Mouse (Mus musculus): ENCODE measurements around the gene Scamp4. TPM values are rescaled to one million over a fixed set of nuclear protein-coding genes. Genes with fewer than 3 reads are reported as not detected.

Gene Scamp4
- polyA plus RNA-seq, 1 experiment from 2014 or later: 86.1 TPM

DNA sequence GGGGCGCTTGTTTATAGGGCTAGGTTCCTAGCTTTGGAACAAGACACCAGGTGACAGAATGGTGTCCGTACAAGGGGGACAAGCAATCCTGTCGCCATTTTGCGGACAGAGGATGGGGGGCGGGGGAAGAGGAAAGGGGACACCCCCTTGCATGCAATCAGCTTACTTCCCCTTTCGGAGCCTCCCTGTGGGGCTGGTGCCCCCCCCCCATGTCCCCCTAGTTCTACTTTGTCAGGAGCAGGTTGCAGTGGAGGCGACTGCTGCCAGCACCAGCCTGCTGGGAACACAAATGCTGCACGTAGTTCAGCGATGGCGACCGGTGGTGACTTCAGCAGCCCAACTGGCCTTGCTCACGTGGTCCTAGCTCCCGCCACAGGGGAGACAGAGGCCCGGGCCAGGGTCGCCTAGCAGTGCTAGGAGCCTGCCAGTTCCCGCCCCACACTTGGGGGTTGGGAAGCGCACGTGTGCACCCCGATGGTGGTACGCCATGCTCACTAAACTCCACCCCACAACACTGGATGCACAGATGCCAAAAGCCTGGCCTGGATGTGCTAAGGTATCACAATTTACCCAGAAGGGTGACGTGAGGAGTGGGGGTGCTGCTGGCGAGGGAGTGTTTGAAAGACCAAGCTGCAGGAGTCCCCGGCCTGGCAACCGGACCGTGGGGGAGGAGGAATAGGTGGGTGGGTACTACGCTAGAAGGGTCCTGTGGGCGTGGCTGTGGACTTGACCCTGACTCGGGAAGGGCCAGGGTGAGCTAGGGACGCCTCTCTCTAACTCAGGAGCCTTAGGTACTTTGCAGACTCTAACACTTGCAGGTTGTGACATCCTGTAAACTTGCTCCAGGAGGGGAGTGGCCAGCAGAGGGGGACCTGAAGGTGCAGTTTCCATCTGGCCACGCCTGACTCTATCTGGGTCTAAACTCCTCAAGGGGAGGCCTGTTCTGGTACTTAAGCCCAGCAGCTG is 31.5 kb upstream of the Scamp4 start:
- H3K4me3 ChIP-seq (replicated peaks): peak overlapping the region; percentile 19
- peak overlapping the region; percentile 59; the same call in 1 of the 2 replicates for H3K27ac ChIP-seq
- peaks cover 64% of the 10 kb centered on the region for H3K4me1 ChIP-seq
- WGBS: 21% methylated on average over 30 of the region's 30 CpGs
- ATAC-seq (ENCODE audit: insufficient read depth, low FRiP score, low read depth): peak; percentile 24
- no peaks in the 10 kb centered on the region for H3K27me3 ChIP-seq (replicated peaks)
- H3K9ac ChIP-seq: peak overlapping the region; percentile 7; the same call in 1 of the 2 replicates
- no peaks in the 10 kb centered on the region for H3K9me3 ChIP-seq
- peak overlapping the region; percentile 49 for H3K4me2 ChIP-seq
- H3K36me3 ChIP-seq: peaks cover 15% of the 10 kb centered on the region

DNA sequence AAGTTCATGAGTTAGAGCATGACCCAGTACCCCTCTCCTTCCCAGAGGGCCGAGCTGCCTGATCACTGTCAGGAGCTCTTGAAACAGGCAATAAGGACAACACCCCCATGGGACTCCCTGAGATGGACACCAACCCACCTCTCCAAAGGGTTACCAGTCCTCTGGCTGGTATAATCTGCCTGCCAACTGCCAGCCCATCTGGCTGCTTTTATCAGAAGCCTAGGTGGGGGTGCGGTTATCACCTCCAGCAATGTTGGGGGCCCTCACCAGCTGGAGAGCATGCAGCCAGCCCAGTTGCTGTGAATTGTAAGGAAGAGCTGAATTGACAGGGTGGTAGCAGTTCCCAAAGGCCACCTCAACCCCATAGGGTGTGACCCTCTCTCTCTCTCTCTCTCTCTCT is 30.2 kb upstream of the Scamp4 start:
- ATAC-seq (ENCODE audit: insufficient read depth, low FRiP score, low read depth): no peak
- Histone ChIP-seq H3K27me3 (replicated peaks) (no peaks in the 10 kb centered on the region), H3K4me2 (no peak overlapping the region), H3K36me3 (peaks cover 14% of the 10 kb centered on the region), H3K9ac (no peak overlapping the region), H3K4me1 (peaks cover 59% of the 10 kb centered on the region), H3K27ac (no peak overlapping the region), H3K4me3 (replicated peaks) (no peak overlapping the region), H3K9me3 (no peaks in the 10 kb centered on the region)
- WGBS: 78% methylated on average over 2 of the region's 2 CpGs

- Histone ChIP-seq H3K9me3 (no peaks in the 10 kb centered on the region), H3K27ac (no peak overlapping the region), H3K4me1 (peaks cover 64% of the 10 kb centered on the region), H3K9ac (no peak overlapping the region), H3K36me3 (no peaks in the 10 kb centered on the region), H3K4me2 (no peak overlapping the region), H3K27me3 (replicated peaks) (no peaks in the 10 kb centered on the region), H3K4me3 (replicated peaks) (no peak overlapping the region)
- no peak for ATAC-seq (ENCODE audit: insufficient read depth, low FRiP score, low read depth)
- 51% methylated on average over 9 of the region's 9 CpGs for WGBS
These were observed 28.7 kb upstream of the Scamp4 start for GRCm38 (mm10) chr10:80573944-80574343.

DNA sequence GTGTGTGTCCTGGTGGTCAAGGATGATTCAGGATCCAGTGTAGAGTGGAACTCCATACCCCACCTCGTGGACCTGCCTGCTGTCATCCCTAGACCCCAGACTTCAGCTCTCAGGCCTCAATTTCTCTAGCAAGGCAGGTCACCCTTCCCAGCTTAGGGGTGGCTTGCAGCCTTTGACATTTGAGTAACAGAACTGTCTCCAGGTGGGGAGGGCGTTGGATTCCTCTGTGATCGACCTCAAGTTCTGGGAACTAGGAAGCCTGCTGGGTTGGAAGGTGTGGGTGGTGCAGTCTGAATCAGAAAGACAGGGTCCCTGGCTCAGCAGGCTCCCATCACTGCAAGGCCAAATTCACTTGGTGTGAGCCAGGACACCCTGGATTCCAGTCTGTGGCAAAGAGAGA is 27.8 kb upstream of the Scamp4 start:
- H3K9me3 ChIP-seq: no peaks in the 10 kb centered on the region
- no peaks in the 10 kb centered on the region for H3K36me3 ChIP-seq
- H3K9ac ChIP-seq: no peak overlapping the region
- no peaks in the 10 kb centered on the region for H3K27me3 ChIP-seq (replicated peaks)
- peaks cover 58% of the 10 kb centered on the region for H3K4me1 ChIP-seq
- no peak for ATAC-seq (ENCODE audit: insufficient read depth, low FRiP score, low read depth)
- no peak overlapping the region; the same call in 1 of the 2 replicates for H3K4me2 ChIP-seq
- peak overlapping the region; percentile 86; the same call in 1 of the 2 replicates for H3K4me3 ChIP-seq (replicated peaks)
- H3K27ac ChIP-seq: no peak overlapping the region
- WGBS: 67% methylated on average over 3 of the region's 3 CpGs

GRCm38 (mm10) chr10:80575925-80576324 is 26.7 kb upstream of the Scamp4 start:
- WGBS: 10% methylated on average over 17 of the region's 17 CpGs

GRCm38 (mm10) chr10:80576351-80577194 is 26.1 kb upstream of the Scamp4 start:
- Histone ChIP-seq H3K36me3 (0 out of 2 replicates have a peak, but pooled peaks cover 2% of the 10 kb centered on the region), H3K4me3 (replicated peaks) (peak overlapping the region; percentile 86), H3K4me2 (peak overlapping the region; percentile 89), H3K27ac (peak overlapping the region; percentile 95), H3K9ac (peak overlapping the region; percentile 62), H3K4me1 (peaks cover 41% of the 10 kb centered on the region), H3K27me3 (replicated peaks) (no peaks in the 10 kb centered on the region), H3K9me3 (no peaks in the 10 kb centered on the region)
- under 1% methylated on average over 84 of the region's 96 CpGs for WGBS
- no peak; the same call in 1 of the 2 replicates for ATAC-seq (ENCODE audit: insufficient read depth, low FRiP score, low read depth)

More at GRCm38 (mm10) chr10:80575925-80576324, 26.7 kb upstream of the Scamp4 start:
- no peak overlapping the region for H3K27ac ChIP-seq
- H3K4me1 ChIP-seq: peaks cover 48% of the 10 kb centered on the region
- peak overlapping the region; percentile 62 for H3K9ac ChIP-seq
- H3K27me3 ChIP-seq (replicated peaks): no peaks in the 10 kb centered on the region
- H3K4me2 ChIP-seq: peak overlapping the region; percentile 89
- no peaks in the 10 kb centered on the region for H3K36me3 ChIP-seq
- H3K9me3 ChIP-seq: no peaks in the 10 kb centered on the region
- peak overlapping the region; percentile 86 for H3K4me3 ChIP-seq (replicated peaks)
- ATAC-seq (ENCODE audit: insufficient read depth, low FRiP score, low read depth): no peak

DNA sequence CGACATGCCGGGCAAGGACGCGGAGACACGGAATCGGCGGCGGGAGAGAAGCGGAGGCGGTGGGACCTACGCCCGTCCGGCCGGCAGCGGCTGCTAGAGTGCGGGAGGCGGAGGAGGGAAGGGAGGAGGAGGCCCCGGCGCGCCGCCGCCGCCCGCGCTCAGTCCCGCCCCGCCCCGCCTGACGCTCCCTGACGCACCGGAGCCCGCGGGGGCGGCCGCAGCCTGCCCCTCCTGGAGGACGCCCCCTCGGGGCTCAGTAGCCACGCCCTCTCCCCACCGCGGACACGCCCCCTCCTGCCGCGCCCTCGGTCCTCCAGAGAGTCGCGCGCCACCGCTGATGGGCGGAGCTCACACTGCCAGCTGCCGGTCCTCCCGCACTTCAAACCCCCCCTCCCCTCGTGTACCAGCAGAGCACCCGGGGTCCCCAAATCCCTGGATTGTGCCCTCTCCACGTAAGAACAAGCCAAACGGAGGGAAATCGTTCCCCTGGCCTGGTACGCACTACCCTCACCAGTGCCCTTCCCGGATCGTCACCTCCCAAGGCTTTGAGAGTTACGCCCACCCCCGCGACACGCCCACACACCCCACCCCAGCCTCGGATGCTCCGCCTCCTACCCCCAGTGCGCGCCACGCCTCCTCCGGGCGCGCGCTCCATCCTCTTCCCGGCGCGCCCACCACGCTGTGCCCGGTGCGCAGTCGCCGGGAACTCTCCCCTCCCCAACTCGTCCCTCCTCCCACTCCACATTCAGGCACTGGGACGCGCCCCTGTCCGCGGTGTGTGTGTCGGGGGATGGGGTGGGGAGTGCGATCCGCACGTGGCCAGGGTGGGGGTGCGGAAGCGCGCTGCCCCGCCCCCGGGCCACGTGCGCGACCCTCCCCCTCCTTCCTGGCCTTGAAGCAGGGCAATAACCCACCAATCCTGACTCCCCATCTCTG is 25.2 kb upstream of the Scamp4 start, which contains the start of gene Klf16:
TSS of gene Klf16 (minus strand) at position 127 of the 936 bp plus-strand sequence.
- Histone ChIP-seq H3K4me1 (peaks cover 35% of the 10 kb centered on the region), H3K4me3 (replicated peaks) (peak within 1 kb of the TSS; percentile 86), H3K27ac (peak within 1 kb of the TSS; percentile 95), H3K9ac (peak within 1 kb of the TSS; percentile 62), H3K27me3 (replicated peaks) (no peaks in the 10 kb centered on the region), H3K9me3 (no peaks in the 10 kb centered on the region), H3K4me2 (peak within 1 kb of the TSS; percentile 89), H3K36me3 (0 out of 2 replicates have a peak, but pooled peaks cover 2% of the 10 kb centered on the region)
- WGBS: under 1% methylated on average over 72 of the region's 97 CpGs
- peak; percentile 85 for ATAC-seq (ENCODE audit: insufficient read depth, low FRiP score, low read depth)

DNA sequence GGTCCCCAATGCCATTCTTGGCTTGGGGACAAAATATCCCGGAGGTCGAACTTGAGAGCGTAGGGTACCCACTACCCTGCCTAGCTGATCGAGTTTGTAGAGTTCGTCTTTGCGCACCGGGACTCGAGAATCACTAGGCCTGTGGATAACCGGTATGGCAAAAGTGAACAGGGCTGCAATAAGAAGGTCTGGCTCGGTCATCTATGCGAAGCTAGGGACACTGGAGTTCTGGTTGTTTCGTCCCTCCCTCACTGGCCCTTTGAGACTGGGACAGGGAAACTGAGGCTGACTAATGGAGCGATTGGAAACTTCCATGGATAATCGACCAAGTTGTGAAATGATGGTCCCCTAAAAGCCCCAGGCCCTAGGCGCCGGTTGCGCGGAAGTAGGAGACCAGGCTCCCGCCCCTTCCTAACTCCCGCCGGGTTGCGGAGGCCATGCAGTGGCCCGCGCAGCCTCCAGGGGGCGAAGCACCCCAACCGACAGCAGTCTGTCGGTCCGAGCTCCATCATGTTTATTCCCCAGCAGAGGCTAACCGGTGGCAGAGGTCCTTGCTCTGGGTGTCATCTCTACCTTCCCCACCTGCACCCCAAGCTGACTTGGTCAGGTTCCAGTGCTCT is 24.4 kb upstream of the Scamp4 start:
- Histone ChIP-seq H3K9ac (peak overlapping the region; percentile 47), H3K4me1 (peaks cover 35% of the 10 kb centered on the region), H3K27ac (peak overlapping the region; percentile 95), H3K4me2 (peak overlapping the region; percentile 89), H3K4me3 (replicated peaks) (peak overlapping the region; percentile 86), H3K9me3 (no peaks in the 10 kb centered on the region), H3K36me3 (0 out of 2 replicates have a peak, but pooled peaks cover 2% of the 10 kb centered on the region), H3K27me3 (replicated peaks) (no peaks in the 10 kb centered on the region)
- WGBS: 1% methylated on average over 29 of the region's 29 CpGs
- ATAC-seq (ENCODE audit: insufficient read depth, low FRiP score, low read depth): peak; percentile 54

DNA sequence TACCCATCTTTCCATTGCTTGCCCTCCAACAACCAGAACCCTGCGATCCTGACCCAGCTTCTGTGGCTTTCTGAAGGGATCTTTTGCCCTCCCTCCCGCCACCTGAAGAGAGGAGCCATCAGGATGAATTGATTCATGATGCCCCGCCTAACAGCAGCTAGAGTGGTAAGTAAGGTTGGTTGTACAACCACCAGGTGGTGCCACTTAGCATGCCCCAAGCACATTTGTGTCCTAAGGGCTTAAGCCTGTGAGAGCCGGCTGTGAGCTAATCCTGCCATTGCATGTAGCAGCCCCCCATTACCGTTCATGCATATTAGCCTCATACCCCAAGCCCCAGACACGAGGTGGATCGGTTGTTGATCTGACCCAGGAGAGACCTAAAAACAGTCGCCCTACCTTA is 23.8 kb upstream of the Scamp4 start:
- Histone ChIP-seq H3K27ac (peak overlapping the region; percentile 95), H3K27me3 (replicated peaks) (no peaks in the 10 kb centered on the region), H3K9me3 (no peaks in the 10 kb centered on the region), H3K4me2 (peak overlapping the region; percentile 89), H3K36me3 (0 out of 2 replicates have a peak, but pooled peaks cover 9% of the 10 kb centered on the region), H3K4me1 (peaks cover 29% of the 10 kb centered on the region), H3K4me3 (replicated peaks) (peak overlapping the region; percentile 86; the same call in 1 of the 2 replicates), H3K9ac (no peak overlapping the region)
- ATAC-seq (ENCODE audit: insufficient read depth, low FRiP score, low read depth): no peak
- 11% methylated on average over 8 of the region's 8 CpGs for WGBS

- no peaks in the 10 kb centered on the region for H3K27me3 ChIP-seq (replicated peaks)
- H3K27ac ChIP-seq: no peak overlapping the region
- WGBS: 87% methylated on average over 5 of the region's 5 CpGs
- H3K4me1 ChIP-seq: peaks cover 18% of the 10 kb centered on the region
- no peak overlapping the region for H3K9ac ChIP-seq
- ATAC-seq (ENCODE audit: insufficient read depth, low FRiP score, low read depth): no peak
- peaks cover 23% of the 10 kb centered on the region; the same call in 1 of the 2 replicates for H3K36me3 ChIP-seq
- no peak overlapping the region for H3K4me2 ChIP-seq
- H3K9me3 ChIP-seq: no peaks in the 10 kb centered on the region
- no peak overlapping the region for H3K4me3 ChIP-seq (replicated peaks)
These were observed 19.6 kb upstream of the Scamp4 start for GRCm38 (mm10) chr10:80583047-80583446.
